In the genomic region with DNA sequence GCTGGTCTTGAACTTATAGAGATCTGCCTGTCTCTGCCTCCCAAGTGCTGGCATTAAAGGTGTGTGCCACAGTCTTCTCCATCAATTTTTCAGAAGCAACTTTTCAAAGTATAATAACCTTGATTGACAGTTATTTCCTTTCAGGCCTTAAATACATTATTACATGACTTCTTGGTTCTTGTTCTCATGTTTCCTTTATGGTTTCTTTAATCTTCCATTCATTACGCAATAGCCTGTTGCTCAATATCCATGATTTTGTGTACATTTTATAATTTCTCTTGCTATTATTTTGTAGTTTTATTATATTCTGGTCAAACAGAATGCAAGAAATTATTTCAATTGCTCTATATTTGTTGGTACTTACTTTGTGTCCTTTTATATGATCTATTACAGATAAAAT, we compare ENCODE assay signal across 25 mouse cellular contexts. TPM values are rescaled to one million over a fixed set of nuclear protein-coding genes. Genes with fewer than 3 reads are reported as not detected.
"Had no signal": no experiment of that assay in that cellular context is flagged by ENCODE, and none has a peak within 500 bp of the region (broad histone marks: within the 10 kb centered on the region; RNA-seq: fewer than 3 reads in every experiment).

No protein-coding gene starts in this region.

- H3K4me1 ChIP-seq: neural tube, embryonic 13.5 days; neural tube, embryonic 15.5 days; stomach, embryonic 15.5 days had no signal

- H3K4me3 ChIP-seq: neural tube, embryonic 13.5 days; neural tube, embryonic 15.5 days; stomach, embryonic 15.5 days had no signal

- H3K36me3 ChIP-seq: neural tube, embryonic 13.5 days; neural tube, embryonic 15.5 days; stomach, embryonic 15.5 days had no signal

- H3K9ac ChIP-seq: neural tube, embryonic 13.5 days; neural tube, embryonic 15.5 days; stomach, embryonic 15.5 days had no signal

- H3K9me3 ChIP-seq: neural tube, embryonic 13.5 days; neural tube, embryonic 15.5 days; stomach, embryonic 15.5 days had no signal

- H3K27ac ChIP-seq: neural tube, embryonic 13.5 days; neural tube, embryonic 15.5 days; stomach, embryonic 15.5 days; stomach, postnatal 0 days had no signal

- H3K4me2 ChIP-seq: neural tube, embryonic 13.5 days; neural tube, embryonic 15.5 days; stomach, embryonic 15.5 days had no signal

- H3K27me3 ChIP-seq: neural tube, embryonic 13.5 days; neural tube, embryonic 15.5 days; stomach, embryonic 15.5 days had no signal

- DNase-seq: retina, postnatal 1 day; right cerebral cortex, adult 18-20 months; right cerebral cortex, postnatal 14 days; right cerebral cortex, postnatal 25 days; right cerebral cortex, postnatal 4 days; spleen, adult 18-20 months; thymus, adult 18-20 months; thymus, adult 2 months; thymus, postnatal 14 days; thymus, postnatal 25 days; thymus, postnatal 36 days; thymus, postnatal 4 days had no signal

RNA-seq across cellular contexts. Expression of gene Vmn1r39, which starts 55.9 kb away (rescaled TPM):
- total RNA-seq: neutrophil, adult 5-6 weeks had no signal
- polyA plus RNA-seq: neural tube, embryonic 13.5 days; neural tube, embryonic 14.5 days; neural tube, embryonic 15.5 days; small intestine, adult 2 months; spleen, adult 2 months; stomach, embryonic 14.5 days; stomach, embryonic 15.5 days; stomach, embryonic 16.5 days; stomach, postnatal 0 days; testis, adult 2 months; thymus, adult 2 months; thymus, postnatal 0 days; urinary bladder, adult 2 months had no signal
